Mouse (Mus musculus) testis, postnatal 10 days (tissue): ENCODE data around the gene Capn1.
A peak's percentile ranks its signal among the peaks of the same experiment; 100 is the strongest.

Experiments used
- DNase-seq: peaks from one replicate; pipeline ENCODE4 v3.0.0; 2021; ENCODE audit warnings: low spot score

The Capn1 gene

GRCm38 (mm10) chr19:6038326-6038725 is 22.6 kb upstream of the Capn1 start:
- no peak for DNase-seq

DNA sequence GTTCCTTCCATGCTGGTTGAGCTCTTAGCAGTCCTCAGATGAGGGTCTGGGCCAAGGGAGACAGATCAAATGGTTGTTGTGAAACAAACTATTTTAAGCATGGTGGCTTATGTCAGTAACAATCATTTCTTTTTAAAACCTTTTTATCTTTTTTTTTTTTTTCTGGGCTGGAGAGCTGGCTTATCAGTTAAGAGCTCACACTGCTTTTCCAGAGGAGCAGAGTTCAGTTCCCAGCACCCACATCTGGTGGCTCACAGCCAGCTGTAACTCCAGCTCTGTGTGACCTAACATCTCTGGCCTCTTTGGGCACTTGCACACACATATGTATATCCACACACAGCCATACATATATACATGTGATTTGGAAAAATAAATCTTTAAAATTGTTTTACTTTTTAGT is 22.0 kb upstream of the Capn1 start:
- DNase-seq, result no peak

DNA sequence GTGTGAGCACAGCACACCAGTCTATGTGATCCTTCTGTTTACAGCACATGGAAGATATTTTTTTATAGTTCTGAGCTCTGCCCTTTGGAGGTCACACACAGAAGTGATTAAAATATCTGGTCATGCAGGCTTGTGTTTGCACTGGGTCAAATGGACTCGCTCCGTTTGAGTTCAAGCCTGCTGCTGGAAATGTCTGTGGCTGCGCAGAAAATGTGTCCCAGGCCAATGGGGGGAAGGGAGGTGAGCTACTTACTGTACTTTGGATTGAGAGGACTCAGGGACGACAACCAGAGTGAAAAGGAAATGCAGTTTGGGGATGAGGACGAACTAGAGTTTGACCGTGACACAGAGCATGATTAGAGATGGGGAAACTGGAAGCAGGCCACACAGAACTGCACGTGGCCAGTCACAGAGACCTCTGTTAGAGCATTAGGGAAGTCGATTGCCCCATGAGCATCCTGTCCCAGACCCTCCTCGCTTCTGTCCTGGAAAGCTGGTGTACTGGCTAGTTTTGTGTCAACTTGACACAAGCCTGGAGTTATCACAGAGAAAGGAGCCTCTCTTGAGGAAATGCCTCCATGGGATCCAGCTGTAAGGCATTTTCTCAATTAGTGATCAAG is 20.4 kb upstream of the Capn1 start:
- DNase-seq, result no peak

GRCm38 (mm10) chr19:6030520-6031280 is 15.0 kb upstream of the Capn1 start:
- DNase-seq, result no peak

GRCm38 (mm10) chr19:6029426-6029825 is 13.7 kb upstream of the Capn1 start:
- DNase-seq, result no peak

DNA sequence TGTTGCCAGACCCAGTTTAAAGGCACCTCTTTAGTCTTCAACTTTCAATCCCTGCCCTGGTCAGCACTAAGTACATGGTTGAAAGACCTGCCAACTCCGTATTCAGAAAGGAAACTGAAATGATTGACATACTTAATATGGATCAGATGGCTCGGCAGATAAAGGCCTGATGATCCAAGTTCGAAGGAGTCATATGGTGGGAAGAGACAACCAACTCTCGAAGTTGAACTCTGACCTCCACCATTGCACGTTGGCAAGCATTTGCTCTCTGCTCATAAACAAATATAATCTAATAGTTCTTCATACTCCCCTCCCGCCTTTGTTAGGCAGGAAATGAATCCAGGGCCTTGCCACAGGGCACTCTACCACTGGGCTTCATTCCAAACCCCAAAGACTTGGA is 13.3 kb upstream of the Capn1 start:
- DNase-seq, result no peak

- peak; percentile 55 for DNase-seq
Measured at GRCm38 (mm10) chr19:6023930-6024329, 8.2 kb upstream of the Capn1 start.

DNA sequence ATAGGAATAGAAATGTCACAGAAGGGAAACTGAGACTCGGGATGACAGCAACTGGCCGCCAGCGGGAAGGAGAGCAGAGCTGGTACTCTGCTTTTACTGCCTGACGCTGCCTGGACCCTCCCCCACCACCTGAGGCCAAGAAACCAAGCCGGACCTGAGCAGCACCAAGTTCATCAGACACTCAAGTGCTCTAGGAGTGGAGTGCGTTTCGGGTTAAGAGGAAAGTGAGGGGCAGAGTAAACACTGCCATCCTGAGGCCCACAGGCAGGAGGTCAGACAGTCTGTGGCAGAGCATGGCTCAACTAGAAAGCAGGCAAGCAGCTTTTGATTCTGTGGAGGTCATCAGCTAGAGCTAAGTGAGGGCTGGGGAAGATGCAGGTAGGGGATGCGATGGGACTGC is 7.4 kb upstream of the Capn1 start:
- no peak for DNase-seq

- no peak for DNase-seq
Measured at GRCm38 (mm10) chr19:6020276-6020675, 4.6 kb upstream of the Capn1 start.

DNA sequence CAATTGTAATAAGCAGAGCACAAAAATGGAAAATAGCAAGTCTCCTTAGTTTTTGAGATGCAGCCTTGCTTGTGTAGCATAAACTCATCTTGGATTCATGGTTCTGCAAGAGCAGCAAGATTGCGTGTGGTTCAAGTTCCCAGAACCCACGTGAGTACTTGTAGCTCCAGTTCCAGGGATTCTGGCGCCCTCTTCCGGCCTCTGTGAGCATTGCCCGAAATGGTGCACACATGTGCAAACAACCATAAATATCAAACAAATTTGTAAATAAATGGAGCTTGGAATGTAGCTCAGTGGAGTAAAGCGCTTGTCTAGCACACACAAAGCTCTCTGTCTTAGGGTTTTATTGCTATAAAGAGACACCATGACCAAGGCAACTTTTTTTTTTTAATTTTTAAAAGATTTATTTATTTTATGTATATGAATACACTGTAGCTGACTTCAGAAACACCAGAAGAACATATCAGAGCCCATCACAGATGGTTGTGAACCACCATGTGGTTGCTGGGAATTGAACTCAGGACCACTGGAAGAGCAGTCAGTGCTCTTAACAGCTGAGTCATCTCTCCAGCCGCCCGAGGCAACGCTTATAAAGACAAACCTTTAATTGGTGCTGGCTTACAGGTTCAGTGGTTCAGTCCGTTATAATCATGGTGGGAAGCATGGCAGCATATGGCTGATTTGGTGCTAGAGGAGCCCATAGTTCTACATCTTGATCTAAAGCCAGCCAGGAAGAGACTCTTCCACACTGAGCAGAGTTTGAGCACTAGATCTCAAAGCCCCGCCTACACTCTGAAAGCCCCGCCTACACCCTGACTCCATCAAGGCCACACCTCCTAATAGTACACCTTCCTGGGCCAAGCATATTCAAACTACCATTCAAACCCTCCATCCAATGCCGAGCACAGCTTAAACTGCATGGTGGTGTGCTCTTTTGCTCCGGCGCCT is 2.7 kb upstream of the Capn1 start:
- DNase-seq, result peak; percentile 93

DNA sequence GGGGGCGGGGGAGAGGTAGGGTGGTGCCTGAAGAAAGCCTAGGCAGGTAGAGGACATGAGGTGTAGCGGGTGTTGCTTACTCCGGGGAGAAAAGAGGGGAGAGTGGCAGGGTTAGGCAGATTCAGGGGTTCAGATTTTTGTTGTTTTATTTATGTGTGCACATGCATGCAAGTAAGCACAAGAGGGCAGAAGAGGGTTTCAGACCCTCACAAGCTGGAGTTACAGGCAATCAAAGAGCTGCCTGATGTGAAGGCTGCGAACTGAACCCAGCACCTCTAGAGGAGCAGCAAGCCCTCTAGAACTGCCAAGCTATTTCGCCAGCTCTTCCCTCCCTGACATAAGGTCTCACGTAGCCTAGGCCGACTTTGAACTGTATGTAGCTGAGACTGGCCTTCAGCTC is 835 bp upstream of the Capn1 start:
- DNase-seq, result no peak

- DNase-seq, result peak; percentile 66
Measured at GRCm38 (mm10) chr19:6014991-6015510, 646 bp downstream of the Capn1 start.

DNA sequence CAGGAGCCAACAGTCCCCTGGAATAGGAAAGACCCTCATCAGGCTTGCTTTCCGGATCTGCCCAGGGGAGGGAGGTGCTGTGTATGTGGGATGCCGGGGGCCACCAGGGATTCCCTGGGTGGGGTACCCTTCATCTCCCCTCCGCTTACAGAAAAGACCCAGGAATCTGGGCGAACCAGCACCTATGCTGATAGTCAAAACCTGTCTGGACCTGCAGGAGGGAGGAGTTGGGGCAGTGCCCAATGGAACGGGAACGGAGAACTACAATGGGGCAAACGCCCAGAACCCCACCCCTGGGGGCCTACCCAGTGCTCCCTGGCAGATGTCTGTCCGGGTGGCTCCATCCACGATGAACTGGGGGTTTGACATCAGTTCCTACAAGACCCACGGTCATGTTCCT is 2.0 kb downstream of the Capn1 start:
- no peak for DNase-seq

DNA sequence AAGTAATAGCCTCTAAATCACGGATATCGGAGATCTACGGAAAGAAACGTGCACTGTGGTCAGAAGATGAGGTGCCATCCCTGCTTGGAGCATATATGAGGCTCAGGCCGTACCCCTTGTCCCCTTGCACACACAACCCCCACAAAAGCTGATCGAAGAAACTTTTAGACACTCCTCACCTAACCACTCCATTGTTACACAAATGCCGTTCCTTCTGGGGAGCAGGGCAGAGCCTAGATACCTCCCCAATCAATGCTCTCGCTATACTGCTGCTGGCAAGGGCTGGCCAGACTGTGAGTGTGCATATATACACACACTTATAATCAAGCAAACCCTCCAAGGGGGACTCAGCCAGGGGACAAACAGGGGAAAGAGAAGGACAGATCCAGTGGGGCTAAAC is 6.6 kb downstream of the Capn1 start:
- DNase-seq, result no peak

GRCm38 (mm10) chr19:6007013-6007412 is 8.7 kb downstream of the Capn1 start:
- DNase-seq, result no peak

GRCm38 (mm10) chr19:6005541-6005940 is 10.2 kb downstream of the Capn1 start:
- no peak for DNase-seq

- no peak for DNase-seq
Measured at GRCm38 (mm10) chr19:5999969-6000368, 15.7 kb downstream of the Capn1 start.

DNA sequence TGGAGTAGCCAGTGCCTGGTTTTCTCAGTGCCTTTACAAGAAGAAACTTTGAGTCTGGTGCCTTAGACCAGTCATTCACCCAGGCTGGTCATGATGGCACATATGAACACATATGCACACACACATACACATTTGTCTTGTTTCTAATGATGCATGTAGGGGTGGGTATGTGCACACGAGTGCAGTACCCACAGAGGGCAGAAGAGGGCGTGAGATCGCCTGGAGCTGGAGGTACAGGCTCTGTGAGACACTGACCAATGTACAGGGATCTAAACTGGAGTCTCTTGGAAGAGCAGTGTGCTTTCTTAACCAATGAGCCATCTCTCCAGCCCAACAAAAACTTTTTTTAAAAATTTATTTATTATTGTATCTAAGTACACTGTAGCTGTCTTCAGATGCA is 17.5 kb downstream of the Capn1 start:
- DNase-seq, result no peak

DNA sequence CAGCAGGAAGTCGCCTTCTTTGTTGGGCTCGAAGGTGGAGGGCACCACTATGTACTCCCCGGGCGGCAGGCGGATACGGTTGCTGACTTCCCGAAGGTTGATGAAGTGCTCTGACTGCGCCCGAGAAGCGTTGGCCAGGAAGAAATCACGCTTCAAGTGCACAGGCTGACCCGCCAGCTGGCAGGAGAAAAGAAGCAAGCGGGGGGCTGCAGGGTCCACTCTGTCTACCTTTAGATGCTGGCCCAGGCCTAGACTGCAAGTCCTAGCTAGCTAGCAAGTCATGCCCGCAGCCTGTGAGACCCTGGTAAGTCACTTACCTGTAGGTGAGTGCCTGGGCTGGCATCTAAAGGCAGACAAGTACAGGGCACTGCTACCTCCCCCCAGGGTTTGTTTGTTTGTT is 21.0 kb downstream of the Capn1 start:
- DNase-seq, result no peak

DNA sequence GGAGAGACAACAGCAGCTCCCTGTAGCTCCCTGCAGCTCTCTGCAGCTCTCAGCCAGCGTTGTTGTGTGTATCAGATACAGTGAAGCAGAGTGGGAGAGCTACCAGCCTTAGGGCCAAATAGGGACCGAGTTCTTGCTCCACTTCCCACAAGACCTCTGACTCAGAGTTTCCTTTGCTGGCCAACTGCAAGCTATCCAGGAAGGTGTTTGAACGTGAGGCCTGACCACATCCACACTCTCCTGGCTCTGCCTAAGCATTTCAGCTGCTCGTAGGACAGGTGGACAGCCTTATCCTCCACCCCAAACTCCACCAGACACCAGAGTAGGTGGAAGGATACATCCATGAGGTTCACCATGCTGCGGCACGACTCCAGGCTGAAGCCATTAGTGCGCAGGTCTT is 23.7 kb downstream of the Capn1 start:
- no peak for DNase-seq

DNA sequence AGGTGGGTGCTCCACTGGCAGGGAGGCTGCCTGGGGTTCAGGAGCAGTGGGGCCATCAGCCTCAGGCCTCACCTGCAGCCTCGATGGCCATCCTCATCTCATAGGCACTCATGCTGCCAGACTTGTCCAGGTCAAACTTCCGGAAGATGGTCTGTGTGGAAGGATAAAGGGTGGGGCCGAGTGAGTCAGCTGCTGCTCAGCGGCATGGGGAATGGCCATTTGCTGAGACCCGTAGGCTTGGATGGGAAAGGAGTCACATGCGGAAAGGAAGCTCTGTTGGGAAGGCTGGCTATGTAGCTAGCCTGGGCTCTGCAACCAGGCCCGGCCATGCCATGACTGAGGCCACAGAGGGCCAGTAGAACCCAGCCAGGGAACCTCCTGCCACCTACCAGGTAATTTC is 24.2 kb downstream of the Capn1 start:
- no peak for DNase-seq

- no peak for DNase-seq
Measured at GRCm38 (mm10) chr19:5990921-5991320, 24.8 kb downstream of the Capn1 start.

GRCm38 (mm10) chr19:5990033-5990432 is 25.7 kb downstream of the Capn1 start:
- DNase-seq, result no peak
